Mouse (Mus musculus): ENCODE measurements around the gene Uggt2. TPM values are rescaled to one million over a fixed set of nuclear protein-coding genes. Genes with fewer than 3 reads are reported as not detected.
"Not testable (repeated sequence)": the region's sequence is repeated elsewhere in the genome, so short reads cannot be mapped to it uniquely, and the experiment has no call there.

Uggt2 gene
- polyA plus RNA-seq, 1 experiment from 2014 or later: 10.2 TPM

GRCm38 (mm10) chr14:118995226-118995925 lies 103.9 kb downstream of the Uggt2 start:
- H3K4me2 ChIP-seq (ENCODE audit: low read depth, low read length): no peak overlapping the region
- H3K36me3 ChIP-seq (ENCODE audit: control insufficient read depth, insufficient read depth, low read length): no peaks in the 10 kb centered on the region
- H3K9ac ChIP-seq (ENCODE audit: low read length): no peak overlapping the region
- 89% methylated on average over 9 of the region's 9 CpGs for WGBS
- H3K4me1 ChIP-seq (ENCODE audit: control insufficient read depth, insufficient read depth, low read length): no peaks in the 10 kb centered on the region
- H3K9me3 ChIP-seq (replicated peaks; ENCODE audit: control insufficient read depth, low read length): no peaks in the 10 kb centered on the region
- no peak for ATAC-seq (ENCODE audit: insufficient read depth, low FRiP score)
- no peaks in the 10 kb centered on the region for H3K27me3 ChIP-seq (ENCODE audit: control insufficient read depth, insufficient read depth, low read length)
- H3K27ac ChIP-seq (ENCODE audit: low read length): no peak overlapping the region
- no peak overlapping the region for H3K4me3 ChIP-seq (replicated peaks; ENCODE audit: low read length)

GRCm38 (mm10) chr14:118987523-118988496 lies 111.4 kb downstream of the Uggt2 start:
- H3K27ac ChIP-seq (ENCODE audit: low read length): no peak overlapping the region
- no peak overlapping the region for H3K4me3 ChIP-seq (replicated peaks; ENCODE audit: low read length)
- H3K36me3 ChIP-seq (ENCODE audit: control insufficient read depth, insufficient read depth, low read length): no peaks in the 10 kb centered on the region
- H3K9ac ChIP-seq (ENCODE audit: low read length): no peak overlapping the region
- no peaks in the 10 kb centered on the region for H3K4me1 ChIP-seq (ENCODE audit: control insufficient read depth, insufficient read depth, low read length)
- H3K9me3 ChIP-seq (replicated peaks; ENCODE audit: control insufficient read depth, low read length): no peaks in the 10 kb centered on the region
- peak; percentile 47; the same call in 1 of the 2 replicates for ATAC-seq (ENCODE audit: insufficient read depth, low FRiP score)
- WGBS: 60% methylated on average over 13 of the region's 13 CpGs
- no peak overlapping the region for H3K4me2 ChIP-seq (ENCODE audit: low read depth, low read length)
- H3K27me3 ChIP-seq (ENCODE audit: control insufficient read depth, insufficient read depth, low read length): no peaks in the 10 kb centered on the region

- Histone ChIP-seq H3K36me3 (ENCODE audit: control insufficient read depth, insufficient read depth, low read length) (no peaks in the 10 kb centered on the region), H3K27me3 (ENCODE audit: control insufficient read depth, insufficient read depth, low read length) (no peaks in the 10 kb centered on the region), H3K4me1 (ENCODE audit: control insufficient read depth, insufficient read depth, low read length) (no peaks in the 10 kb centered on the region), H3K9me3 (replicated peaks; ENCODE audit: control insufficient read depth, low read length) (no peaks in the 10 kb centered on the region), H3K9ac (ENCODE audit: low read length) (no peak overlapping the region), H3K27ac (ENCODE audit: low read length) (no peak overlapping the region), H3K4me3 (replicated peaks; ENCODE audit: low read length) (no peak overlapping the region), H3K4me2 (ENCODE audit: low read depth, low read length) (no peak overlapping the region)
- 42% methylated on average over 16 of the region's 16 CpGs for WGBS
- ATAC-seq (ENCODE audit: insufficient read depth, low FRiP score): no peak
Observed at GRCm38 (mm10) chr14:118986653-118987522, 112.3 kb downstream of the Uggt2 start.

- H3K4me3 ChIP-seq (replicated peaks; ENCODE audit: low read length): no peak overlapping the region
- H3K27ac ChIP-seq (ENCODE audit: low read length): no peak overlapping the region
- no peak for ATAC-seq (ENCODE audit: insufficient read depth, low FRiP score)
- H3K4me1 ChIP-seq (ENCODE audit: control insufficient read depth, insufficient read depth, low read length): no peaks in the 10 kb centered on the region
- WGBS: 80% methylated on average over 4 of the region's 4 CpGs
- no peak overlapping the region for H3K4me2 ChIP-seq (ENCODE audit: low read depth, low read length)
- H3K9me3 ChIP-seq (replicated peaks; ENCODE audit: control insufficient read depth, low read length): no peaks in the 10 kb centered on the region
- H3K36me3 ChIP-seq (ENCODE audit: control insufficient read depth, insufficient read depth, low read length): no peaks in the 10 kb centered on the region
- no peak overlapping the region for H3K9ac ChIP-seq (ENCODE audit: low read length)
- H3K27me3 ChIP-seq (ENCODE audit: control insufficient read depth, insufficient read depth, low read length): no peaks in the 10 kb centered on the region
Observed at GRCm38 (mm10) chr14:118984161-118984560, 115.1 kb downstream of the Uggt2 start.

GRCm38 (mm10) chr14:118983396-118983795 lies 115.8 kb downstream of the Uggt2 start:
- ATAC-seq (ENCODE audit: insufficient read depth, low FRiP score): no peak
- Histone ChIP-seq H3K27me3 (ENCODE audit: control insufficient read depth, insufficient read depth, low read length) (no peaks in the 10 kb centered on the region), H3K4me2 (ENCODE audit: low read depth, low read length) (no peak overlapping the region), H3K27ac (ENCODE audit: low read length) (no peak overlapping the region), H3K36me3 (ENCODE audit: control insufficient read depth, insufficient read depth, low read length) (no peaks in the 10 kb centered on the region), H3K4me1 (ENCODE audit: control insufficient read depth, insufficient read depth, low read length) (no peaks in the 10 kb centered on the region), H3K9ac (ENCODE audit: low read length) (no peak overlapping the region), H3K9me3 (replicated peaks; ENCODE audit: control insufficient read depth, low read length) (no peaks in the 10 kb centered on the region), H3K4me3 (replicated peaks; ENCODE audit: low read length) (no peak overlapping the region)

- ATAC-seq (ENCODE audit: insufficient read depth, low FRiP score): 0 out of 2 replicates have a peak, but pooled peaks have one; percentile 63
- H3K27ac ChIP-seq (ENCODE audit: low read length): peak overlapping the region; percentile 17; the same call in 1 of the 2 replicates
- not testable (repeated sequence) for H3K4me3 ChIP-seq (replicated peaks; ENCODE audit: low read length); H3K27me3 ChIP-seq (ENCODE audit: control insufficient read depth, insufficient read depth, low read length); H3K4me1 ChIP-seq (ENCODE audit: control insufficient read depth, insufficient read depth, low read length); H3K9ac ChIP-seq (ENCODE audit: low read length); H3K36me3 ChIP-seq (ENCODE audit: control insufficient read depth, insufficient read depth, low read length); H3K4me2 ChIP-seq (ENCODE audit: low read depth, low read length); H3K9me3 ChIP-seq (replicated peaks; ENCODE audit: control insufficient read depth, low read length)
- WGBS: 65% methylated on average over 9 of the region's 11 CpGs
Observed at GRCm38 (mm10) chr14:118982429-118983045, 116.7 kb downstream of the Uggt2 start.

- H3K9me3 ChIP-seq (replicated peaks; ENCODE audit: control insufficient read depth, low read length); H3K36me3 ChIP-seq (ENCODE audit: control insufficient read depth, insufficient read depth, low read length); H3K27ac ChIP-seq (ENCODE audit: low read length); H3K4me2 ChIP-seq (ENCODE audit: low read depth, low read length); H3K4me1 ChIP-seq (ENCODE audit: control insufficient read depth, insufficient read depth, low read length); H3K4me3 ChIP-seq (replicated peaks; ENCODE audit: low read length); H3K27me3 ChIP-seq (ENCODE audit: control insufficient read depth, insufficient read depth, low read length); H3K9ac ChIP-seq (ENCODE audit: low read length): not testable (repeated sequence)
- WGBS: 84% methylated on average over 4 of the region's 6 CpGs
- ATAC-seq (ENCODE audit: insufficient read depth, low FRiP score): 0 out of 2 replicates have a peak, but pooled peaks have one; percentile 40
Observed at GRCm38 (mm10) chr14:118981711-118982428, 117.4 kb downstream of the Uggt2 start.

GRCm38 (mm10) chr14:118980890-118981289 lies 118.3 kb downstream of the Uggt2 start:
- Histone ChIP-seq H3K4me2 (ENCODE audit: low read depth, low read length) (no peak overlapping the region), H3K27ac (ENCODE audit: low read length) (no peak overlapping the region), H3K27me3 (ENCODE audit: control insufficient read depth, insufficient read depth, low read length) (no peaks in the 10 kb centered on the region), H3K9me3 (replicated peaks; ENCODE audit: control insufficient read depth, low read length) (no peaks in the 10 kb centered on the region), H3K9ac (ENCODE audit: low read length) (no peak overlapping the region), H3K4me1 (ENCODE audit: control insufficient read depth, insufficient read depth, low read length) (no peaks in the 10 kb centered on the region), H3K36me3 (ENCODE audit: control insufficient read depth, insufficient read depth, low read length) (peaks cover 10% of the 10 kb centered on the region), H3K4me3 (replicated peaks; ENCODE audit: low read length) (no peak overlapping the region)
- no peak for ATAC-seq (ENCODE audit: insufficient read depth, low FRiP score)
- WGBS: 79% methylated on average over 8 of the region's 8 CpGs

All from stomach, embryonic 16.5 days (tissue).